Mouse (Mus musculus): Measurements from ENCODE around the gene Rabgap1.

- TF ChIP-seq EP300 (IDR thresholded peaks at IDR 0.05; ENCODE audit: low read depth) (peak; percentile 86), CTCF (IDR thresholded peaks at IDR 0.05; ENCODE audit: low read depth) (no peak)
These were observed 106.4 kb downstream of the Rabgap1 start for GRCm38 (mm10) chr2:37549346-37550012.
